Mouse (Mus musculus) cerebellum, adult 2 months (tissue): Measurements from ENCODE around the gene Dock9. TPM values are rescaled to one million over a fixed set of nuclear protein-coding genes. Genes with fewer than 3 reads are reported as not detected.

Experiments
- DNase-seq, 2 experiments: peaks; one replicate each; pipeline ENCODE4 v3.0.0; 2021
- H3K27ac ChIP-seq: fragments of 200-500 bp; 2 replicates; pipeline ENCODE4 v1.5.1; 2012; ENCODE audit warnings: low read length, control low read depth, inconsistent platforms; ENCODE audit not compliant: insufficient read depth
- H3K27me3 ChIP-seq: fragments of 200-500 bp; 2 replicates; pipeline ENCODE4 v1.6.1; 2012; ENCODE audit warnings: inconsistent platforms, mild to moderate bottlenecking, low read length, moderate library complexity; ENCODE audit not compliant: control insufficient read depth, insufficient read depth
- H3K4me1 ChIP-seq: fragments of 200-500 bp; 2 replicates; pipeline ENCODE4 v1.6.1; 2011; ENCODE audit warnings: low read length; ENCODE audit not compliant: control insufficient read depth, insufficient read depth
- H3K4me3 ChIP-seq: fragments of 200-500 bp; replicated peaks from 2 replicates; pipeline ENCODE3; 2011; ENCODE audit warnings: mild to moderate bottlenecking, low read depth, low read length, control low read depth; ENCODE audit not compliant: insufficient read depth
- CTCF ChIP-seq: fragments of 200-500 bp; IDR thresholded peaks from 2 replicates; pipeline ENCODE4 v1.5.1; 2011; ENCODE audit warnings: low read depth, mild to moderate bottlenecking, control low read depth, low read length, moderate library complexity, borderline replicate concordance; ENCODE audit not compliant: insufficient read depth
- POLR2A ChIP-seq: fragments of 200-500 bp; IDR thresholded peaks from 2 replicates; pipeline ENCODE4 v1.6.1; 2011; ENCODE audit warnings: low read length, control low read depth, borderline replicate concordance; ENCODE audit not compliant: insufficient read depth
- WGBS: fragments of 180-500 bp; shearing (Covaris S2); methylation state at CpG from one replicate; pipeline ENCODE4 v1.1.7; 2018; 5-methylcytosine and 5-hydroxymethylcytosine counted together
- polyA plus RNA-seq: library from polyadenylated mRNA; depleted of rRNA; stranded (reverse); fragments of >200 nt; gene quantifications from 2 replicates; pipeline ENCODE4 v1.2.3, GENCODE M21; 2012

Gene Dock9
- polyA plus RNA-seq, 1 experiment, result 140 TPM

GRCm38 (mm10) chr14:121621806-121622205, 175.8 kb downstream of the Dock9 start:
- 93% methylated on average over 3 of the region's 3 CpGs for WGBS
- peaks cover 34% of the 10 kb centered on the region for H3K4me1 ChIP-seq
- H3K27ac ChIP-seq, result no peak overlapping the region
- DNase-seq, result no peak
- H3K4me3 ChIP-seq, result no peak overlapping the region
- no peak for TF ChIP-seq CTCF
- no peak for TF ChIP-seq POLR2A
- H3K27me3 ChIP-seq, result no peaks in the 10 kb centered on the region

- Histone ChIP-seq H3K27me3 (no peaks in the 10 kb centered on the region), H3K4me1 (peaks cover 37% of the 10 kb centered on the region), H3K4me3 (no peak overlapping the region), H3K27ac (no peak overlapping the region)
- DNase-seq, result no peak
- TF ChIP-seq CTCF (no peak), POLR2A (no peak)
- 75% methylated on average over 3 of the region's 3 CpGs for WGBS
Measured at GRCm38 (mm10) chr14:121620567-121620966, 177.1 kb downstream of the Dock9 start.

GRCm38 (mm10) chr14:121620157-121620556, 177.5 kb downstream of the Dock9 start:
- H3K4me3 ChIP-seq, result no peak overlapping the region
- 98% methylated on average over 7 of the region's 7 CpGs for WGBS
- H3K27ac ChIP-seq, result no peak overlapping the region
- peaks cover 40% of the 10 kb centered on the region for H3K4me1 ChIP-seq
- no peak for DNase-seq
- no peaks in the 10 kb centered on the region for H3K27me3 ChIP-seq
- TF ChIP-seq CTCF, result peak; percentile 9; the same call in 1 of the 2 replicates
- no peak for TF ChIP-seq POLR2A

- DNase-seq, result peak; percentile 91 to 97
- 13% methylated on average over 4 of the region's 4 CpGs for WGBS
- peak overlapping the region; percentile 97 for H3K27ac ChIP-seq
- TF ChIP-seq CTCF (no peak), POLR2A (no peak)
- H3K27me3 ChIP-seq, result no peaks in the 10 kb centered on the region
- H3K4me1 ChIP-seq, result peaks cover 54% of the 10 kb centered on the region
- no peak overlapping the region for H3K4me3 ChIP-seq
Measured at GRCm38 (mm10) chr14:121617645-121618390, 179.8 kb downstream of the Dock9 start.

GRCm38 (mm10) chr14:121615431-121615830, 182.2 kb downstream of the Dock9 start:
- H3K4me1 ChIP-seq, result peaks cover 49% of the 10 kb centered on the region
- no peak overlapping the region for H3K27ac ChIP-seq
- no peaks in the 10 kb centered on the region for H3K27me3 ChIP-seq
- DNase-seq, result no peak
- WGBS, result 58% methylated on average over 10 of the region's 10 CpGs
- no peak overlapping the region for H3K4me3 ChIP-seq
- TF ChIP-seq CTCF (no peak), POLR2A (no peak)

DNA sequence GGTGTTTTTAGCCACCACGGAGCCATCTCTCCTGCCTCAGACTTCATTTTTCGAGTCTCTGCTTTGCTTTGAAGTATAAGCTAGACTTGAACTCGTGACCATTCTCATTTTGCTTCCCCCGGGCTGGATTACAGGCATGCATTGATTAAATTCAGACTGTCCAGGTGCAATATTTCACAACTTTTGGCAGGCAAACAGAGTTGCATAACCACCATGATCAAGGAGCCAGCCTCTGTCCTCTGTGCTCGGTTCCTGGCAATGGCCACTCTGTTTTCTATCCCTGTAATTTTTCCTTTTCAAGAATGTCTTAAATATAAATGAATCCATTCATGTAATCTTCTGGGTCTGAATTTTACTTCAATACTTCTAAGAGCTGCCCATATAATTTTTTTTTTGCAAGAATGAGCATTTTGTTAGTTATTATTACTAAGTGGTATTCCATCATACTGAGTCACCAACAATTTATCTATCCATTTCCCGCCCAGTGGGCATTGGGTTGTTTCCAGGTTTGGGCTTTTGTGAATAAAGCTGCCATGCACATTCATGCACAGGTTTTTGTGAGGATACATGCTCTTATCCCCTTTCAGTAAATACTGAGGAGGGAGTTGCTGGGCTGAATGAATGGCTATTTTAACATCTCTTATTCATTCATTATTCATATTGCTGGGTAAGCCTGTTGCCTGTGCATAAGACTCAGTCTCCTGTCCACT, 183.0 kb downstream of the Dock9 start:
- peak in 1 of 2 experiments; percentile 80 for DNase-seq
- TF ChIP-seq CTCF (no peak), POLR2A (no peak)
- Histone ChIP-seq H3K4me3 (no peak overlapping the region), H3K27ac (peak overlapping the region; percentile 59), H3K27me3 (no peaks in the 10 kb centered on the region), H3K4me1 (peaks cover 48% of the 10 kb centered on the region)
- 21% methylated on average over 6 of the region's 6 CpGs for WGBS

DNA sequence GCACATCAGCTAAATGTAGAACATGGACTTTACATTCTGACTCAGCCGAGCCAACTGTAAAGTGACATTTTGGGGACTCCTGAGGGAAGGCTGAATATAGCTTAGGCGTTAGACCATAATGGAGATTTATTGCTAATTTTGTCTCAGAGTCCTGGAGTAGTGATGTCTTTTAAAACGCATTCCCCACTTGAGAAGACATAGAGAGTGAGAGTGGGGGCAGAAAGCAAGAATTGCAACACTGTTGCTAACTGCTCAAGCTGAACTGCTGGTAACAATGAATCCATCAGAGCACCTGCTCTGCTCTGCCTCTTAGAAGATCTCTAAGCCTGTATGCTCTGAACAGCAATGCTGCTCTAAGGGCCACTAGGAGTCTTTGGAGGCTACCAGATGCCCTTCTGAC, 184.1 kb downstream of the Dock9 start:
- 36% methylated on average over 3 of the region's 3 CpGs for WGBS
- TF ChIP-seq CTCF (no peak), POLR2A (no peak)
- peaks cover 38% of the 10 kb centered on the region for H3K4me1 ChIP-seq
- H3K27me3 ChIP-seq, result no peaks in the 10 kb centered on the region
- H3K4me3 ChIP-seq, result no peak overlapping the region
- peak overlapping the region; percentile 22 for H3K27ac ChIP-seq
- no peak for DNase-seq

DNA sequence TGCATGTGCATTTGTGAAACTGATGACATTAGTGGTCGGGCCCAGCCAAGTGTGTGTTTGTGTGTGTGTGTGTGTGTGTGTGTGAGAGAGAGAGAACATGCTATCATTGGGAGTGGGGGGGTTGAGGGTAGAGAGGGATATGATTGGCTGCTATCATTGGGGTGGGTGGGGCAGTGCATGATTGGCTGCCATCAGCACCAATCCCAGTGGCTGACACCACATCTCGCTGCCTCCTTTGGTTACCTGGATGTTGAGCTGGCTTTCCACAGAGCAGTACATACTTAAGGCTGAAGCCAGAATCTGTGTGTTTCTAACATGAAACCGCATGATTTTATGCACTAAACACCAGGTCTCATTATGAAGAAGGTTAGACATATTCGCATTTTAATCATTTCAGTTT, 184.7 kb downstream of the Dock9 start:
- H3K4me1 ChIP-seq, result peaks cover 34% of the 10 kb centered on the region
- no peak for DNase-seq
- H3K27me3 ChIP-seq, result no peaks in the 10 kb centered on the region
- TF ChIP-seq CTCF (no peak), POLR2A (no peak)
- H3K4me3 ChIP-seq, result no peak overlapping the region
- H3K27ac ChIP-seq, result no peak overlapping the region
- 99% methylated on average over 4 of the region's 4 CpGs for WGBS
